Mouse (Mus musculus): ENCODE measurements at regions not wholly inside any gene's neighbourhood (a gene's known extent, or its start where the extent isn't known, plus 50 kb on each side); places are given as distances from the start of the nearest gene placed in this dataset.

GRCm38 (mm10) chr2:75138746-75139060 lies 313.1 kb downstream of the Mtx2 start:
- no peak for DNase-seq (ENCODE audit: low spot score in 2 of 2)

DNA sequence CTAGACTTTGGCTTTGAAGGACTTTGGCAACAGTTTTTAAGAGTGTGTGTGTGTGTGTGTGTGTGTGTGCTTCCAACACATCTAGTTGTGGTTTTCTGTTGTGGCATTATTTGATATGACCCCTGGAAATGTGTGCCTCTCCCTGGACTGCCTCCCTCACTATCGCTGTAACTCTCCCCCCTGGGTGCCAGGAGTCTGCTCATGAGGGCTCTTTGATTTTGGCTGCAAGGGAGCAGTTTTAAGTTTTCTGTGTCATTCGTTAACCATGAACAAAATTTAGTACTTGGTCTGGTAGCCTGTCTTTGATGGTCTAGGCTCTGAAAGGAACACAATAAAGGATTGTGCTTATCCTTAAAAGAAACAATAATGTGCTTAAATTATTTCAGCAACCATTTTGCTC lies 313.9 kb downstream of the Mtx2 start:
- no peak for DNase-seq (ENCODE audit: low spot score in 2 of 2)

DNA sequence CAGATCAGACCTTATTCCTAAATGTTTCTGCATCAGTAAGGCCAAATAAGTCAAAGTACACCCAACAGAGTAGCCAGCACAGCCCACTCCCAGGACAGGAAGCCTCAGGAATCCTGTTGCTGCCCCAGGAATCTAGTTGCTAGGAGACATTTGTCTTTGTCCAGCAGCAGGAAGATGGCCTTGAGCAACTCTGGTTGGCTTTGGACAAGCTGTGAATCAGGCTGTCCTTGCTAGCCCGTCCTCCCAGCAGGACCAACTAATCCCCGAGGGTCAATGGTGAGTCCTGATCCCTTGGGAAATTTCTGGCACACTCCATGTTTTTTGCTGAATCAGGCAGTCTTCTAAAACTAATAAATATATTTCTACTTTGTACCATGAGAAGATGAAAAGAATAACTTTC lies 317.1 kb downstream of the Mtx2 start:
- DNase-seq (ENCODE audit: low spot score in 2 of 2) = no peak

- no peak for DNase-seq (ENCODE audit: low spot score in 2 of 2)
Measured at GRCm38 (mm10) chr2:75144861-75145260, 319.3 kb downstream of the Mtx2 start.

DNA sequence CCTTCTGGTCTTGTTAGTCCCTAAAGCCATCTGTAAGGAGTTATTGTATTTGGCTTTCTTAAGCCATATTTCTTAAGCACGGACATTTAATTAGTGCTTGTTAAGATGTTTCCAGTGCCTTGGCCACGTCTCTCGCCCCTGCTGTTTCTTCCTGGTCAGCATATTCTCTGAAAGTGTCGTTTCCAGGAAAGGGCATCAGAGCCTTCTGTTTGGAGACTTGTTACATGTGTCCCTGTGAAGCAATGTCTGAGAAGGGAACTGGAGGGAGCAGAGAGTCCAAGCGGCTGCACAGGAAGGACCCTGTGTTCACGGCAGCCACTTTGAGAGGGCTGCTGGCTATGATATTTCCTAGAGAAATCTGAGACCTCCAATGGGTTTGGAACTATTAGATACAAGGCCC lies 320.7 kb downstream of the Mtx2 start:
- DNase-seq (ENCODE audit: low spot score in 2 of 2) = no peak

GRCm38 (mm10) chr2:75147399-75147798 lies 321.8 kb downstream of the Mtx2 start:
- DNase-seq (ENCODE audit: low spot score in 2 of 2) = no peak

GRCm38 (mm10) chr2:75147967-75148366 lies 322.4 kb downstream of the Mtx2 start:
- DNase-seq (ENCODE audit: low spot score in 2 of 2) = no peak

- no peak for DNase-seq (ENCODE audit: low spot score in 2 of 2)
Measured at GRCm38 (mm10) chr2:75149036-75149435, 323.4 kb downstream of the Mtx2 start.

DNA sequence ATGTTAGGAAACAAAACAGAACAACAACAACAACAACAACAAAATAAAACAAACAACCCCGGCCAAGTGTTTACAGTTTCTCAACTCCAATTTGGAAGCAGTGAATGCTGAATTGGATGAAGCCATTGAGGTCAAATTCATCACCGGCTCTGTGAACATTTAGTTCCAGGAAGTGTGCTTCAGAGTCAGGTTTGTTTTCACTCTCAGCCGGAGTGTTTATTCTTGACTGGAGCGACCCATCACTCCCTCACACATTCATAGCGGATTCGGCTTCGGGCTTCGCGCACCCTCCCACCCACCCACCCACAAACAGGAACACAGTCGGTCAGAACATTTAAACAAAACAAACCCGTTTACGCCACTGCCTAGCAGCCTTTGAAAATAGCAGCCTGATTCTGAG lies 324.0 kb downstream of the Mtx2 start:
- DNase-seq (ENCODE audit: low spot score in 2 of 2) = no peak

DNA sequence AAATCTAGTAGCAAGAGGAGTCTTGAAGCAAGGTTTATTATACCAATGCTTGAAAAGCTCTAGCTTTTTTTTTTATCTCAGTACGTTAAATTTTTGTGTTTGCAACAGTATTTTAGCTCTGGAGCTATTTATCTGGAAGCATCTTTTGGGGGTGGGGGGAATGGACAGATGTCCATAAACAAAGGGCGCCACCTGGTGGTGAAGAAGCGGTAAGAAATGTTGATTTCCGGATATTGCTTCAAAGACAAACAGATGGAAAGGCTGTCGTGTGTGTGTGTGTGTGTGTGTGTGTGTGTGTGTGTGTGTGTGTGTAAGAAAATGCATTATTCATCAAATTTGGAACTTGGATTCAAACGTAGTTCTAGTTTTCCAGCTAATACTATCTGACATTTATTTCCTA lies 325.4 kb downstream of the Mtx2 start:
- DNase-seq (ENCODE audit: low spot score in 2 of 2) = no peak

- DNase-seq (ENCODE audit: low spot score in 2 of 2) = no peak
Measured at GRCm38 (mm10) chr2:75151519-75151918, 325.9 kb downstream of the Mtx2 start.

DNA sequence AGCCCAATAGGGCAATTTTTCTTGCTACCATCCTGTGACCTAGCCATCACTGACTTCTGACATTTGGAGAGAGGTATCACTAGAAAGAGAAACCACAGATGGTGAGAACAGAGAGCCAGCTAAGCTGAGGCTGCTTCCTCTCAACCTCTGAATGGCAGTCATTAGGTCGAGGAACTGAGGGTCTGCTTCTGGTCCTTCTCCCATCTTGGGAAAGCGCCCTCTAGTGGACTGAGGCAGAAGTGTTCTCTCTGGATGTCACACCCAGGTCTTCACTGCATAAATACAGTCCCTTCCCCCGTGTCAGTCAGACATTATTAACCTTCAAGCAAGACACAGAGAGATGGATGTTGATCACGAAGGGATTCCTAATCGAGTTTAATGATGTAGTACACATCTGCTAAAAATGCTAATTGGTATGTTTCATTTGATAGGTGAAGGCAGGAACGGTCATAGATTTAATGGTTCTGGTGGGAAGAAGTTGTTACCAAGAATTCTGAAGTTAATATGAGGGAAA lies 326.9 kb downstream of the Mtx2 start:
- DNase-seq (ENCODE audit: low spot score in 2 of 2) = no peak

- DNase-seq (ENCODE audit: low spot score in 2 of 2) = no peak
Measured at GRCm38 (mm10) chr2:75154448-75154847, 328.8 kb downstream of the Mtx2 start.

DNA sequence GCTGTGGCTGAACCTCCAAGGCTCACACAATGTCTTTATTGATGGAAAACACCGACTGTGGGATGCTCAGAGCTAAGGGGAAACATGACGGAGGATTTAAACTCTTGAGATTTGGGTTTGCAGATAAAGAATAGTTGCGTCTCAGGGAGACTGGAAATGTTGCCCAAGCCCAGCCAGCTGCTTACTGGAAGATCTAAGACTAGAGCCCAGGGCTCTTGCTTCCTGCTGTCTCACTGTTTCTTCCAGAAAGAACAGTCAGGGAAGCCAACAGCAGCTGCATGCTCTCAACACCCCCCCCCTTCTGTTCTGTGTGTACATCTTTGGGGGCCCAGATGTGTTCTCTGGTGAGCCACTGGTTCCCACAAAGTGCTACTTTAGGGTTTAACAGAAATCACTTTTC lies 333.0 kb downstream of the Mtx2 start:
- no peak for DNase-seq (ENCODE audit: low spot score in 2 of 2)

DNA sequence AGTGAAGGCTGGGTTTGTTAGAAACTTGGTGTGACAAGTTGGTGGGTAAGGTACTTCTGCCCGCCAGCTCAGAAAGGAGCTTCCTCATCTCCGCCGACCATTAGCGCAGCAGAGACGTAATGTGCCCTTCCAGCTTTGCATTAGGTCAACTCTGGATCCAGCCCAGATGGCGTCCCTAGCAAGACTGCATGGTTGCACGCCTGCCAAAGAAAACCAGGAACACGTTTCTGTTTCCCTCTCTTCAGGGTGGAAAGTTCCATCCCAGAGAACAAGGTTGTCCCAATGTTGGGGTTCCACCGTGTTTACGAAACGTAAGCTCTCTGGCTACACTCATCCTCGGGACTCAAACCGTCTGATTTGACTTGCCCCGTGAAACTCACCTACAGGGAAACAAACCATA lies 335.5 kb downstream of the Mtx2 start:
- no peak for DNase-seq (ENCODE audit: low spot score in 2 of 2)

- no peak for DNase-seq (ENCODE audit: low spot score in 2 of 2)
Measured at GRCm38 (mm10) chr2:75164987-75165386, 339.4 kb downstream of the Mtx2 start.

- no peak for DNase-seq (ENCODE audit: low spot score in 2 of 2)
Measured at GRCm38 (mm10) chr2:75176267-75176666, 350.7 kb downstream of the Mtx2 start.

- no peak for DNase-seq (ENCODE audit: low spot score in 2 of 2)
Measured at GRCm38 (mm10) chr2:75183293-75183692, 357.7 kb downstream of the Mtx2 start.

DNA sequence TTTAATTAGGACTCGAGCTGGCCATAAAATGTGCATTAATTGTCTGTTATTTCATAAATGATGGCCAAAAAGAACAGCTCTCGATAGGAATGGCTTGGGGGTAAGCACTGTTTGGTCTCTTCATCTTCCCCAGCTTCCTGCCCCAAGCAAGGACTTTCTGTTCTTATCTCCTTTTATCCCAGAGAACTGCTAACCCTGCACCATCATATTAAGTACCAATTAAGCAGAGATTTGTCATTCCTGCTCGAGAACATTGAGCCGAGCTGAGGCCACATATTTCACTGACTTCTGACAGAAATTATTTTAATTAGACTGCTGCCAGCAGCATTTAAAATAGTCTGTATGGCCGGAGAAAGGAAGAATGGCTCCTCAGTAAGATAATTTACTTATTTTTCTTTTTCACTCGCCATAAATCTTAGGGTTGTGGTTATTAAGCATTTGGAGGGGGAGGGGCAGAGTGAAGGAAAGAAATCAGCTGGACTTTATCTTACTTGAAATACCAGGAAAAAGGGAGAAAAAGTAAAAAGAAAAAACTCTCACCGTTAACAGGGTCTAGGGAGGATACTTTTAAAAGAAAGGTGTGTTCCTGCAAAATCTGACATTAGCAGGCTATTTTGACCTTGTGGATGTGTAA lies 377.1 kb downstream of the Mtx2 start:
- DNase-seq (ENCODE audit: low spot score in 2 of 2) = no peak

DNA sequence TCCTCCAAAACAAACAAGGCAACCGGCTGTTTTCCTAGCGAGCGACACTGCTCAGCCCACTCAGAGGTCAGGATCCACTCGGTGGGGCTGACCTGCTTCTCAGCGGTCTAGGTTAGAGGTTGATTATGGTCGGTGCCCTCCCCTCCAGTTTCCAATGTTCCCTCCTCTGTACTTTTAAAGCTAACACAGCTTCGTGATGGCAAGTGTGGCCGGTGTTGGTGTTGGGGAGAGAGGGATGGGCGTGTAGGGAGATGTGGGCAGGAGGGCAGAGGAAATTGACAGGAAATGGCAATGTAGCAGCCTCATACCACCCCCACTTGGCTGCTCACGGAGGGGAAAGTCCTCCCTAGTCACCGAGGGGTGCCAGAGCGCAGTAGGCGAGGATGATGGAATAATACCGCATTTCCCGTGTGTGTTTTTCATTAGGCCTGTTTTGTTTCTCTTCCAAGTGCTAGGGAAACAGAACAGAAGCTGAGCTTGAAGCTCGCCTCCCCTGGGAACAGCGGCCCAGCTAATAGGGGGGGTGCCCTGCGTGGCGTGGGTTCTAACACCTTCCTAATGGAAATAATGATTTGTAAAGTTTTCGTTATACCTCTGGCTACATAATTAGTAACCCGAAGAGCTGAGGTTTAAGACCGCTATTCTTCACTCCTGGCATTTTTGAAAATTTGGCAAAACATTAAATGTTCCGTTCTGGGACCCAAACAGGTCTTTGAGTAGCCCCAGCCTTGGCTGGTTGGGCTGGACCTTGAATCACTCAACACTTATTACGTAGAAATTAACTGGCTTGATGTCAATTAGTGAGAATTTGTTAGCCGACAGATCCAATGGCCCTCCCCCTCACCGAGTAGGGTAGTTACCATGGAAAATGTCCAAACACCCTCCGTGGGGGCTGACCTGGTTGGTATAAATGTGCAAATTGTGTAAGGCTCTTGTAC lies 383.5 kb downstream of the Mtx2 start:
- DNase-seq (ENCODE audit: low spot score in 2 of 2) = no peak

DNA sequence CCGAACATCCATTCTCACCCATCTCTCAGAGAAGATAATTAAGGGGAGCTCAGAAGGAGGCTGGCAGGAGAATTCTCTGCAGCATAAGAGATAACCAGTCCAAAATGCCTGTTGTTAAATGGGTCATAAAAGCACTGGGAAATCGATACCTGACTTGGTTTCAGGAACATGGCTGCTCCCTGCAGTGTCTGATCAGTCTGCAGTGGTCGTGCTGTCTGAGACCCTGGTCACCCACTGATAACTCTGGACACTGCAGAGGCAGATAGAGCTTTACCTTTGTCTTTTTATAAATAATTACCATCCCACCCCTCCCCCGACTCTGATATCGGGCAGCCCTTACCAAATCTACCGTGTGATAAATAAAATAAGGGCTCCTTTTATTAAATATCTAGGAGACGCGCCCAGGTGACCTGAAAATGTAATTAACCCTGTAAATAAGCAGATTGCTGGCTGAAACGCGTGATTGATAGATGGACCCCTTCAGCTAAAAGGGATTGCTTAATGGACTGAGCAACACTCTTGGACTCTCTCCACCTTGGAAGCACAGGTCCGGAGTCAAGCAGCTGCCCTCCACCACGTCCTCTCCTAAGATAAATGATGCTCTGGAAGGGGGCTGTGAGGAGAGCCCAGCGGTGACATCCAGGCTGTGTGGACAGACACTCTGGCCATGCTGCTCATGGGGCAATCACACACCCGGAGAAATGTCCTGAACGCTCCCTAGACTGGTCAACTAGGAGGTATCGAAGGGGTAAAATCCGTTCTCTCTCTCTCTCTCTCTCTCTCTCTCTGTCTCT lies 384.4 kb downstream of the Mtx2 start:
- DNase-seq (ENCODE audit: low spot score in 2 of 2) = no peak

DNA sequence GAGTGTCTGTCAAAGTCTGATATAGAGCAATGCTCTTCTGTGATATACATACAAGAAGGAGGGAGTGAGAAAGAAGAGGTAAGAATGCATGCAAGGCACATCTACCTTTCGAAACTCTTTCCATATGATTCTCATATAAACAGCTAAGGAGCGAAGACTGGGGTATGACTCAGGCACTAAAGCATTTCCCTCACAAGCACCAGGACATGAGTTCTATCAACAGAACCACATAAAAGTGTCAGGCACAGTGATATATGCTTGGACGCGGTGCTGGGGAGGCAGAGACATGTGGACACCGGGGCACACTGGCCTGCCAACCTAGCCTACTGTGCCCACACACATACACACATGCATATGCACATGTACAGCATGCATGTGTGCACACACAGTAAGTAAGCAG lies 391.3 kb downstream of the Mtx2 start:
- no peak for DNase-seq (ENCODE audit: low spot score in 2 of 2)

All from frontal cortex, postnatal 25 days (tissue).